Mouse (Mus musculus) urinary bladder, postnatal 25 days (tissue): ENCODE data around the gene Lima1.

Source experiments
- DNase-seq: peaks from one replicate; pipeline ENCODE4 v3.0.0; 2022; ENCODE audit warnings: low spot score

The Lima1 gene

GRCm38 (mm10) chr15:99733186-99733585 lies 142.1 kb downstream of the Lima1 start:
- no peak for DNase-seq

GRCm38 (mm10) chr15:99731678-99732077 lies 143.6 kb downstream of the Lima1 start:
- no peak for DNase-seq

- no peak for DNase-seq
Observed at GRCm38 (mm10) chr15:99731167-99731566, 144.1 kb downstream of the Lima1 start.

GRCm38 (mm10) chr15:99729056-99729783 lies 146.0 kb downstream of the Lima1 start:
- DNase-seq, result no peak
